Mouse (Mus musculus): ENCODE measurements around the gene Mfsd2b. TPM values are rescaled to one million over a fixed set of nuclear protein-coding genes. Genes with fewer than 3 reads are reported as not detected.
"Not testable (repeated sequence)": the region's sequence is repeated elsewhere in the genome, so short reads cannot be mapped to it uniquely, and the experiment has no call there.

Mfsd2b gene
- polyA plus RNA-seq, 1 experiment = 3.0 TPM

DNA sequence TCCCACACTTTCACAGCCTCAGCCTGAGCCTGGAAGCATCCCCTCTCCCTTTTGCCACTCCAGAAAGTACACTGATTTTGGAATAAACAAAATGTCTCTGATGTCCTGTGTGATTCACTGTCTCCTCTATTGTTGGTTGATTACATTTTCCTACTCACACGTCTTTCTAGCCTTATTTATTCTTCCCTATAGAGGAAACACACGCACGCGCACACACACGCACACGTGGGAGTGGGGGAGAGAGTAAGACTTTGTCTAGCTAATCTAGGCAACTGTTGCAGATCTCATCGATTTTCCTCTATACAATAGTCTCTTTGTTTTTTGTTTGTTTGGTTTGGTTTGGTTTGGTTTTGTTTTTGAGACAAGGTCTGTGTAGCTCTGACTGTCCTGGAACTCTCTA, 34.2 kb upstream of the Mfsd2b start:
- H3K4me3 ChIP-seq (replicated peaks; ENCODE audit: insufficient read depth, low read depth, low read length) = peak overlapping the region; percentile 33
- TF ChIP-seq POLR2A (IDR thresholded peaks at IDR 0.05; ENCODE audit: borderline replicate concordance, insufficient read depth, low read length) (no peak), CTCF (IDR thresholded peaks at IDR 0.05; ENCODE audit: borderline replicate concordance, insufficient read depth, low read depth, low read length) (no peak)
- no peak for DNase-seq
- 88% methylated on average over 7 of the region's 7 CpGs for WGBS
- H3K27me3 ChIP-seq (ENCODE audit: control insufficient read depth, insufficient read depth, low read length) = no peaks in the 10 kb centered on the region
- no peaks in the 10 kb centered on the region; the same call in 1 of the 2 replicates for H3K4me1 ChIP-seq (ENCODE audit: control insufficient read depth, insufficient read depth, low read length)
- no peak overlapping the region for H3K27ac ChIP-seq (ENCODE audit: insufficient read depth, low read length)

DNA sequence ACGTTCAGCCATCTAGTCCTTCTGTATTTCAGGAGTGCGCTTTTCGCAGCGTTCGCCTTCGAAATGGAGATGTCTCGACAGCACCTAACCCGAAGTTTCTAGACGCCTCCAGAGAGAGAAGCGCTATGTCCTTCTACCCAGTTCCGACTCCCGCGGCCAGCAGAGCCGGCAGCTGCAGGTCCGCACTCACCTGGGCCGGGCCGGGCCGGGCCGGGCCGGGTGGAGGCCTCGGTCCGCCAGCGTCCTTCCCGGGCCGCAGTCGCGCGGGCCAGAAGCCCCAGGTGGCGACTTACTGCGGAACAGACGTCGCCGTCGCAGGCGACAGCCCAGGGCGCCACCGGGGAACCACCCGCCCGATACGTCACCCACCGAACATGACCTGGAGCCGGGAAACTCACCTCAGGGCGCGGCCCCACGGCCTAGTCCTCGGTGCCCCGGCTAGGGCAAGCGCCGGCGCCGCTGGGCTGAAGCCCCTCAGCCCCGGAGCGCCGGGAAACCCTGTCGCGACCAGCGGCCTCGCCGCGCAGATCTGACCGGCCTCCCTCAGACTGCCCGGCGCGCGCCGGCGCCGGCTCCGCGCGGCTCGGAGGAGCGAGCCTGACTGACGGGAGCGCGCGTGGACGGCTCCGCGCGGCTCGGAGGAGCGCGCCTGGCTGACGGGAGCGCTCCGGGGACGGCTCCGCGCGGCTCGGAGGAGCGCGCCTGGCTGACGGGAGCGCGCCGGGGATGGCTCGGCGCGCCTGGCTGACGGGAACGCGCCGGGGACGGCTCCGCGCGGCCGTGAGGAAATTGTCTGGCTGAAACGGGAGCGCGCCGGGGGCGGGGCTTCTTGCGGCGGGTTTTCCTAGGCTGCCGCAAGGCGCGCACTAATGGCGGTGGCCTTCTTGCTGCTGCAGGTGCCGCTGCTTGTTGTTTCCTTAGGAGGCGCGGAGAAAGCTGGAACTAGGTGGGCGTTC, 33.1 kb upstream of the Mfsd2b start, which contains the start of gene Ubxn2a:
Ubxn2a (minus strand) TSS at position 755 of the 956 bp plus-strand sequence.
- Histone ChIP-seq H3K27me3 (ENCODE audit: control insufficient read depth, insufficient read depth, low read length) (no peaks in the 10 kb centered on the region), H3K4me3 (replicated peaks; ENCODE audit: insufficient read depth, low read depth, low read length) (peak within 1 kb of the TSS; percentile 62), H3K27ac (ENCODE audit: insufficient read depth, low read length) (peak within 1 kb of the TSS; percentile 92), H3K4me1 (ENCODE audit: control insufficient read depth, insufficient read depth, low read length) (no peaks in the 10 kb centered on the region; the same call in 1 of the 2 replicates)
- TF ChIP-seq CTCF (IDR thresholded peaks at IDR 0.05; ENCODE audit: borderline replicate concordance, insufficient read depth, low read depth, low read length) (no peak), POLR2A (IDR thresholded peaks at IDR 0.05; ENCODE audit: borderline replicate concordance, insufficient read depth, low read length) (peak; percentile 58; the same call in 1 of the 2 replicates)
- DNase-seq = peak; percentile 95 to 96
- under 1% methylated on average over 125 of the region's 125 CpGs for WGBS

DNA sequence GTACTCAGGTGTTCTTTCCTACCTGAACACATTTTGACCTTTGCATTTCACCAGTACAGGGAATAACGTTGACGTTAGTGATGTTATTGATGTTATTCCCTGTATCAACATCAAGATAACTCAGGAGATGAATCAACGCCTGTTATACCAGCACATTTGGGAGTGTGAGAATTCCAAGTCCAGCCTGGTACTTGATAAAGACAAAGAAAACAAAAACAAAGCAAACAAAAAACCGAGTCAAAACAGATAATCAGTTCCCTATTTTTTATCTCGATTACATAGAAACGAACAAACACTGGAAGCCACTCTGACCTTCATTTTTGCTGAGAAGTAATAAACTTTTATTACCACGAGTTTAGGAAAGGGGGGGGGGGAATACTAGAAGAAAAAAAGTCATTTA, 32.3 kb upstream of the Mfsd2b start:
- Histone ChIP-seq H3K27me3 (ENCODE audit: control insufficient read depth, insufficient read depth, low read length) (no peaks in the 10 kb centered on the region), H3K4me3 (replicated peaks; ENCODE audit: insufficient read depth, low read depth, low read length) (peak overlapping the region; percentile 62), H3K27ac (ENCODE audit: insufficient read depth, low read length) (no peak overlapping the region), H3K4me1 (ENCODE audit: control insufficient read depth, insufficient read depth, low read length) (no peaks in the 10 kb centered on the region; the same call in 1 of the 2 replicates)
- no peak for DNase-seq
- TF ChIP-seq CTCF (IDR thresholded peaks at IDR 0.05; ENCODE audit: borderline replicate concordance, insufficient read depth, low read depth, low read length) (no peak), POLR2A (IDR thresholded peaks at IDR 0.05; ENCODE audit: borderline replicate concordance, insufficient read depth, low read length) (no peak)
- WGBS = 46% methylated on average over 7 of the region's 7 CpGs

DNA sequence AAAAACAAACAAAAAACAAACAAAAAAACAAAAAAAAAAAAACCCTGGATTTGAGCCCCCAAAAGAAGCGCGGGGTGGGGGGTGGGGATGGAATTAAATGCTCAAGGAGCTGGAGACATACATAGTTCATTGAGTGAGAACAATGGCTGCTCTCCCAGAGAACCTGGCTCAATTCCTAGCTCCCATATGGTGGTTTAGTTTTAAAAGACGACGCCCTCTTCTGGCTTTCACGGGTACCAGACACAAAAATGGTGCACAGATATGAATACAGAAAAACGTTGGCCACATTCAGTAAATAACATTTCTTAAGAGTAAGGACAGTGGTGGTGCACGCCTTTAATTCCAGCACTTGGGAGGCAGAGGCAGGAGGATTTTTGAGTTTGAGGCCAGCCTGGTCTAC, 31.8 kb upstream of the Mfsd2b start:
- no peaks in the 10 kb centered on the region for H3K27me3 ChIP-seq (ENCODE audit: control insufficient read depth, insufficient read depth, low read length)
- H3K4me3 ChIP-seq (replicated peaks; ENCODE audit: insufficient read depth, low read depth, low read length) = no peak overlapping the region
- WGBS = 27% methylated on average over 7 of the region's 7 CpGs
- H3K4me1 ChIP-seq (ENCODE audit: control insufficient read depth, insufficient read depth, low read length) = no peaks in the 10 kb centered on the region; the same call in 1 of the 2 replicates
- TF ChIP-seq CTCF (IDR thresholded peaks at IDR 0.05; ENCODE audit: borderline replicate concordance, insufficient read depth, low read depth, low read length) = no peak
- TF ChIP-seq POLR2A (IDR thresholded peaks at IDR 0.05; ENCODE audit: borderline replicate concordance, insufficient read depth, low read length) = no peak
- H3K27ac ChIP-seq (ENCODE audit: insufficient read depth, low read length) = no peak overlapping the region
- peak in 1 of 2 experiments; percentile 27 for DNase-seq

DNA sequence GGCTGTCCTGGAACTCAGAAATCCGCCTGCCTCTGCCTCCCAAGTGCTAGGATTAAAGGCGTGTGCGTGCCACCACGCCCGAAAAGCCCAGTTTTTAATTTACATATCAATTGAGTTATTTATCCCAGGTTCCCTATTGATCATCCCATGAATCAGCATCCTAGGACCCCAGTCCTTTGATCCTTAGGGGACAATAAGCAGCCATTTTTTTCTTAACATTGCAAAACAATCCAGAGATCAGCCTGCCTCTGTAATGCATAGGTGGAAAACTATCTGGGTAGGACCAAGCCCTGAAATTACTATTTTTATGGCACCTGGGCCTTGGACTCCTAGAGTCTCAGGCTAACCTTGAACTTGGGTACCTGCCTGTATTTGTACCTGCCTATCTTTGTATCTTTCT, 23.9 kb upstream of the Mfsd2b start:
- Histone ChIP-seq H3K4me1 (ENCODE audit: control insufficient read depth, insufficient read depth, low read length) (no peaks in the 10 kb centered on the region), H3K4me3 (replicated peaks; ENCODE audit: insufficient read depth, low read depth, low read length) (no peak overlapping the region), H3K27me3 (ENCODE audit: control insufficient read depth, insufficient read depth, low read length) (no peaks in the 10 kb centered on the region), H3K27ac (ENCODE audit: insufficient read depth, low read length) (no peak overlapping the region)
- 93% methylated on average over 5 of the region's 5 CpGs for WGBS
- no peak for DNase-seq
- TF ChIP-seq POLR2A (IDR thresholded peaks at IDR 0.05; ENCODE audit: borderline replicate concordance, insufficient read depth, low read length) (no peak), CTCF (IDR thresholded peaks at IDR 0.05; ENCODE audit: borderline replicate concordance, insufficient read depth, low read depth, low read length) (no peak)

DNA sequence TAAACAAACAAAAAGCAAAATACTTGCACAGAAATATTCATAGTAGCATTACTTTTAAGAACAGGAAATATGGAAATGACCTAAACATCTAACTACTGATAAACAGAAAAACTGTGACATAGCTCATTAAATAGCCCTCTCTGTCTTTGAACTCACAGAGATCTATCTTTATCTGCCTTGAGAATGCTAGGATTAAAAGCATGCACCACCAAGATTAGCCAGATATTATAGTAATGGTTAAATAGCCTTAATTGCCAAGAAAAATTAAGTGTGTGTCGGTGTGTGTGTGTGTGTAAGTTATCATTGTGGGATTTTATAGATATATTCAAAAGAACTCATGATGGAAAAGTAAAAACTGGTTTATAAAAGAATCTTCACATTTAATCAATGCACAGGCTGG, 15.7 kb upstream of the Mfsd2b start:
- Histone ChIP-seq H3K27ac (ENCODE audit: insufficient read depth, low read length) (no peak overlapping the region), H3K4me1 (ENCODE audit: control insufficient read depth, insufficient read depth, low read length) (no peaks in the 10 kb centered on the region), H3K4me3 (replicated peaks; ENCODE audit: insufficient read depth, low read depth, low read length) (no peak overlapping the region), H3K27me3 (ENCODE audit: control insufficient read depth, insufficient read depth, low read length) (no peaks in the 10 kb centered on the region)
- DNase-seq = no peak
- TF ChIP-seq POLR2A (IDR thresholded peaks at IDR 0.05; ENCODE audit: borderline replicate concordance, insufficient read depth, low read length) (no peak), CTCF (IDR thresholded peaks at IDR 0.05; ENCODE audit: borderline replicate concordance, insufficient read depth, low read depth, low read length) (no peak)
- 93% methylated on average over 1 of the region's 1 CpGs for WGBS

DNA sequence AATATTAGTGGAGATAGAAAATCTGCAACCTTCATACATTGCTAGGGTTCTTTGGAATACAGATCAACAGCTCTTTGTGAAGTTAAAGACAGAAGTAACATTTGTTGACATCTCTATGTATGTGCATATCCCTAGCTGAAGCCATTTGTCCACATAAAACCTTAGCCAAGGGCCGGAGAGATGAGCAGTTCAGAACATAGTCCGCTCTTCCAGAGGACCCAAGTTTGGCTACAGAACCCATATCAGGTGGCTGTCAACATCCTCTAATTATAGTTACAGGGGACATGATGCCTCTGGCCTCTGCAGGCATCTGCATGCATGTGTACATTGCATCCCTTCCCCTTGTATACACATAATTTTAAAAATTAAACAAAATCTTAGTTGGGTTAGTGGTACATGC, 15.1 kb upstream of the Mfsd2b start:
- H3K4me1 ChIP-seq (ENCODE audit: control insufficient read depth, insufficient read depth, low read length) = no peaks in the 10 kb centered on the region
- DNase-seq = no peak
- no peak for TF ChIP-seq POLR2A (IDR thresholded peaks at IDR 0.05; ENCODE audit: borderline replicate concordance, insufficient read depth, low read length)
- no peak for TF ChIP-seq CTCF (IDR thresholded peaks at IDR 0.05; ENCODE audit: borderline replicate concordance, insufficient read depth, low read depth, low read length)
- no peak overlapping the region for H3K4me3 ChIP-seq (replicated peaks; ENCODE audit: insufficient read depth, low read depth, low read length)
- no peak overlapping the region for H3K27ac ChIP-seq (ENCODE audit: insufficient read depth, low read length)
- 88% methylated on average over 2 of the region's 2 CpGs for WGBS
- H3K27me3 ChIP-seq (ENCODE audit: control insufficient read depth, insufficient read depth, low read length) = no peaks in the 10 kb centered on the region

DNA sequence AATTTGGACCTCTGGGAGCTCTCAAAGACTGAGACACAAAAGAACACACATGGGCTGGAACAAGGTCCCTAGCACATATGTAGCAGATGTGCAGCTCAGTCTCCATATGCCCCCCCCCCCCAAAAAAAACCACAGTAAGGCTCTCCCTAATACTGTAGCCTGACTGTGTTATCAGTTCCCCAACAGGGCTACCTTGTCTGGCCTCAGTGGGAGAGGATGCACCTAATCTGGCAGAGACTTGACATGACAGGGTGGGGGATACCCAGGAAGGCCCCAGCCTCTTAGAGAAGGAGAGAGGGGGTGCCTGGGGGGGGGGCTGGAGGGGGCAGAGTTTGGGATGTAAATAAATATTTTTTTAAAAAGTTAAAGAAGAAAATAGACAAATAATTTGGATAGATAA, 14.6 kb upstream of the Mfsd2b start:
- no peak overlapping the region for H3K27ac ChIP-seq (ENCODE audit: insufficient read depth, low read length)
- no peak overlapping the region for H3K4me3 ChIP-seq (replicated peaks; ENCODE audit: insufficient read depth, low read depth, low read length)
- H3K27me3 ChIP-seq (ENCODE audit: control insufficient read depth, insufficient read depth, low read length) = no peaks in the 10 kb centered on the region
- no peak for TF ChIP-seq POLR2A (IDR thresholded peaks at IDR 0.05; ENCODE audit: borderline replicate concordance, insufficient read depth, low read length)
- no peak for TF ChIP-seq CTCF (IDR thresholded peaks at IDR 0.05; ENCODE audit: borderline replicate concordance, insufficient read depth, low read depth, low read length)
- DNase-seq = no peak
- no peaks in the 10 kb centered on the region for H3K4me1 ChIP-seq (ENCODE audit: control insufficient read depth, insufficient read depth, low read length)

DNA sequence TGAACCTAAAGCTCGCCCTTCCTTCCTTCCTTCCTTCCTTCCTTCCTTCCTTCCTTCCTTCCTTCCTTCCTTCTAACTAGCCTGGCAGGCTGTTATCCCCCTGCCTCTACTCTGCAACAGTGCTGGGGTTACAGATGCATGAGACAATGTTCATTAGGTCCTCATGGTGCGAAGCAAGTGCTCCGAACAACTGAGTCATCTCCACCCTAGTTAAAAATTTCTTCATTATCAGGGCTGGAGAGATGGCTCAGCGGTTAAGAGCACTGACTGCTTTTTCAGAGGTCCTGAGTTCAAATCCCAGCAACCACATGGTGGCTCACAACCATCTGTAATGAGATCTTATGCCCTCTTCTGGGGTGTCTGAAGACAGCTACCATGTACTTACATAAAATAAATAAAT, 12.4 kb upstream of the Mfsd2b start:
- H3K4me1 ChIP-seq (ENCODE audit: control insufficient read depth, insufficient read depth, low read length); H3K27me3 ChIP-seq (ENCODE audit: control insufficient read depth, insufficient read depth, low read length); H3K27ac ChIP-seq (ENCODE audit: insufficient read depth, low read length); H3K4me3 ChIP-seq (replicated peaks; ENCODE audit: insufficient read depth, low read depth, low read length); DNase-seq: not testable (repeated sequence)
- WGBS = 97% methylated on average over 4 of the region's 4 CpGs

All from cerebellum, adult 2 months (tissue).